Mouse (Mus musculus) embryonic facial prominence, embryonic 10.5 days (tissue): ENCODE measurements around the gene Nsmf. TPM values are rescaled to one million over a fixed set of nuclear protein-coding genes. Genes with fewer than 3 reads are reported as not detected.
A peak's percentile ranks its signal among the peaks of the same experiment; 100 is the strongest.

Source experiments
- DNase-seq: peaks from one replicate; pipeline ENCODE4 v3.0.0-alpha.2; 2017; ENCODE audit warnings: low spot score
- H3K27ac ChIP-seq: fragments of 300-500 bp; sonication (generic); replicated peaks from 2 replicates; pipeline ENCODE4 v1.5.1; 2016; ENCODE audit warnings: mild to moderate bottlenecking
- H3K27me3 ChIP-seq: fragments of 300-500 bp; sonication (generic); replicated peaks from 2 replicates; pipeline ENCODE4 v1.6.1; 2016; ENCODE audit warnings: low read depth, mild to moderate bottlenecking; ENCODE audit not compliant: poor library complexity, severe bottlenecking
- H3K36me3 ChIP-seq: fragments of 300-500 bp; sonication (generic); replicated peaks from 2 replicates; pipeline ENCODE4 v1.6.1; 2016; ENCODE audit warnings: mild to moderate bottlenecking, moderate library complexity
- H3K4me1 ChIP-seq: fragments of 300-500 bp; sonication (generic); 2 replicates; pipeline ENCODE4 v1.6.1; 2016
- H3K4me3 ChIP-seq: fragments of 300-500 bp; sonication (generic); 2 replicates; pipeline ENCODE4 v1.5.1; 2016; ENCODE audit warnings: mild to moderate bottlenecking, moderate library complexity
- H3K9me3 ChIP-seq: fragments of 300-500 bp; sonication (generic); 2 replicates; pipeline ENCODE4 v1.6.1; 2016; ENCODE audit warnings: mild to moderate bottlenecking
- WGBS: fragments of 180-500 bp; shearing (Covaris S2); methylation state at CpG from one replicate; pipeline ENCODE4 v1.1.7; 2016; 5-methylcytosine and 5-hydroxymethylcytosine counted together
- polyA plus RNA-seq: library from polyadenylated mRNA; unstranded; fragments of >200 nt; fragmentation: Nextera tagmentation; extraction: Ambion mirVana; gene quantifications from 2 replicates; pipeline ENCODE4 v1.2.1, GENCODE M21; 2016

Nsmf gene
- polyA plus RNA-seq, 1 experiment from 2014 or later = 68.6 TPM

DNA sequence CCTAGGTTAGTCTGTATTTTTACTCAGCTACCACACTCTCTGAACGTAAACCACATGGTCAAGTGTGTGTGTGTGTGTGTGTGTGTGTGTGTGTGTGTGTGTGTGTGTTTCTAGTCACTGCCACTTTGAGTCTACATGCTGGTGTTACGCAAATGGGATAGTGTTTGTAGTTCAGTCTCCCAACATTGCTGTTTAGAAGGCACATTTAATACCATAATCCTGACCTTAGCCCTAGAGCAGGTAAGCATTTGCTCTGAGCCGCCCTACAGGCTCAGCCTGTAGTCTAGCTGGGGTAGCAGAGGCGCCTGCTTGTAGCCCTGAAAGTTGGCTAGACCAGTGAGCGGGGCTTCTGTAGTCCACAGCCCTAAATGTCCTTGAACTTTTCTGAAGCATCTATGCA is 9.4 kb downstream of the Nsmf start:
- no peaks in the 10 kb centered on the region for H3K4me1 ChIP-seq
- no peaks in the 10 kb centered on the region for H3K27me3 ChIP-seq
- peaks cover 47% of the 10 kb centered on the region for H3K36me3 ChIP-seq
- H3K9me3 ChIP-seq = no peaks in the 10 kb centered on the region
- H3K27ac ChIP-seq = no peak overlapping the region
- 90% methylated on average over 5 of the region's 5 CpGs for WGBS
- no peak overlapping the region for H3K4me3 ChIP-seq
- no peak for DNase-seq

DNA sequence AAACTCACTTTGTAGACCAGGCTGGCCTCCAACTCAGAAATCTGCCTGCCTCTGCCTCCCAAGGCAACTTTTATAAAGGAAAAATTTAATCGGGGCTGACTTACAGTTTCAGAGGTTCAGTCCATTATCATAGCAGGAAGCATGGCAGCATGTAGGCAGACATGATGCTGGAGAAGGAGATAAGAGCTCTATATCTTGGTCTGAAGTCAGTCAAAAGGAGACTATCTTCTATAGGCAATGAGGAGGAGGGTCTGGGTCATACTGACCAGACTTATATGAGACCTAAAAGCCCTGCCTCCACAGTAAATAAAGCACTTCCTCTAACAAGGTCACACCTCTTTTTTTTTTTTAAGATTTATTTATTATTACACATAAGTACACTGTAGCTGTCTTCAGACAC is 10.1 kb downstream of the Nsmf start:
- Histone ChIP-seq H3K27me3 (no peaks in the 10 kb centered on the region), H3K9me3 (no peaks in the 10 kb centered on the region), H3K36me3 (peaks cover 40% of the 10 kb centered on the region), H3K27ac (no peak overlapping the region), H3K4me1 (no peaks in the 10 kb centered on the region), H3K4me3 (no peak overlapping the region)
- no peak for DNase-seq
- WGBS = 91% methylated on average over 1 of the region's 1 CpGs

DNA sequence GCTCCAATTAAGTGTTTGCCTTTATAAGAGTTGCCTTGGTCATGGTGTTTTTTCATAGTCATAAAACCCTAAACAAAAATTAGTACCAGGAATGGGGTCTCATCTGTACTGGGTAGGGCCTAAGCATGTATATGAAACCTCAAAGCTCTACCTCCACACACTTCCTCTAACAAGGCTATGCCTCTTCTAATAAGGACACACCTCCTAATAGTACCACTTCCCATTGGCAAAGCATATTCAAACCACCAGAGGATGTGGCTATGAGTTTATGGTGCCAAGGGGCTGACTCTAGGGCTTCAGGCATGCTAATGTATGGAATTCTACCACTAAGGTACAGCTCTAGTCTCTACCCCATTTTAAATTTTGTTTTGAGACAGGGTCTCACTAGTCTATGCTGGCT is 11.4 kb downstream of the Nsmf start:
- Histone ChIP-seq H3K4me1 (no peaks in the 10 kb centered on the region), H3K27me3 (no peaks in the 10 kb centered on the region), H3K27ac (no peak overlapping the region), H3K36me3 (peaks cover 27% of the 10 kb centered on the region), H3K4me3 (no peak overlapping the region), H3K9me3 (no peaks in the 10 kb centered on the region)
- no peak for DNase-seq

DNA sequence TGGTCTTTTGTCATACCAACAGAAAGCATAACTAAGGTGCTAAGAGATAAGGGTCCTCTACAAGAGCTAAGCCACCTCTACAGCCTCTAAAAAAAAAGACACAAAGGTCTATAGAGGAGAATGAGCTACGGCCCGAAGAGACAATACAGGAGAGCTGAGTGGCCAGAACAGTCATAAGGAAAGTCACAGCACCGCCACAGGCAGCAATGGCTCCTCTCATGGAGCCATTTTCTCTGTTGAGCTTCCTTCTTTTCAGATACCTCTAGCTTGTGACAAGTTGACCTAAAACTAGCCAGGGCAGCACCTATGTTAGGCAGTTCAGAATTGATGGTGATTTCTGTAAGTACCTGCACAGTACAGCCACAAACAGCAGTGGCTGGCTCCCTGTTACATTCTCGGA is 12.4 kb downstream of the Nsmf start:
- Histone ChIP-seq H3K36me3 (peaks cover 17% of the 10 kb centered on the region), H3K27ac (no peak overlapping the region), H3K4me3 (no peak overlapping the region), H3K27me3 (no peaks in the 10 kb centered on the region), H3K4me1 (no peaks in the 10 kb centered on the region), H3K9me3 (no peaks in the 10 kb centered on the region)
- DNase-seq = no peak
- 77% methylated on average over 4 of the region's 4 CpGs for WGBS

DNA sequence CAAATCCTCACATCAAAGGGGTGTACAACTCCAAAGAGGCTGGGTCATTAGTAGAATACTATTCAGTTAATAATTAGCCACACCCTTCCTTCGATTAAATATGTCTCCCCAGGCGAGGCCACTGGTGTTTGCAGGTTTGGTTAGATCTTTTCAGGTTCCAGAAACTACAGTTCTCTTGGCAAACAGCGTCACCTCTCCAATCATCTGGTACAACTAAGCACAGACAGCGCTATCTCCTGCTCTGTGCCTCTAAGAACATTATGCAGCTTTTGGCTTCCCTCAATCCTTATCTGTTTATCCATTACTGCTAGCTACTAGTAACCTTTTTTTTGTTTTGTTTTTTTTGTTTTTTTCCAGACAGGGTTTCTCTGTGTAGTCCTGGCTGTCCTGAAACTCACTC is 15.4 kb downstream of the Nsmf start:
- no peak overlapping the region for H3K27ac ChIP-seq
- H3K9me3 ChIP-seq = no peaks in the 10 kb centered on the region
- no peak overlapping the region for H3K4me3 ChIP-seq
- DNase-seq = no peak
- no peaks in the 10 kb centered on the region for H3K4me1 ChIP-seq
- WGBS = 84% methylated on average over 4 of the region's 4 CpGs
- no peaks in the 10 kb centered on the region for H3K27me3 ChIP-seq
- no peaks in the 10 kb centered on the region for H3K36me3 ChIP-seq

DNA sequence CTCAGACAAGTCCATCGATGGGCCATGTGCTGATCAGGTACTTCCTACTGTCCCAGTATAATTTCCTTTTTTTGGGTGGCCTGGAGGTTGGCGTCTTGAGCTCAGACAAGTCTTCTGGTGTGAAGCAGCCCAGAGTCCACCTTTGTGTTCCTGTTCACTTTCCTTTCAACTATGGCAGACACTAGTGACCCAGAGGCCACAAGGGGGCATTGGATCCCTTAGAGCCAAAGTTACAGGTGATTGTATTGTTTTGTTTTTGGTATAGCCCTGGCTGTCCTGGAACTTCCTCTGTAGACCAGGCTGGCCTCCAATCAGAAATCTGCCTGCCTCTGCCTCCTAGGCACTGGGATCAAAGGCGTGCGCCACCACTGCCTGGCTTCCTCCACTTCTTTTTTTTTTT is 18.2 kb downstream of the Nsmf start:
- H3K4me1 ChIP-seq = no peaks in the 10 kb centered on the region

DNA sequence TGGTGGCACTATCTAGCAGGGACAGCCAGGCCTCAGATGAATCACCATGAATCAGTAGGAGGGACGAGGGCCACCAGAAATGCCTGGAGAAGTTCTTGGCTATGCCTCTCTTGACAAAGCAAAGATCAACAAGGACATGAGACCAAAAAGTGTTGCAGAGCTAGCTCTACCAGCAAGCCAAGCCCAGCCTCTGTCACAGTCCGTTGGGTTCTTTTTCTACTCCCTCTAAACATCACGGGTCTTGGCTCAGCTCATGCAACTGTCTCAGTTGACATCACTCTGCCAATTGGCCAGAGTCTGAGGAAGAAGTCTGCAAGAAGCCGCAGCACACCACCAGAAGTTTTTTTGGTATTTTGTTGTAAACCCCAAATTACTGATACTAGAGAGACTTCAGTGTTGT is 21.4 kb downstream of the Nsmf start:
- H3K27ac ChIP-seq = no peak overlapping the region
- no peaks in the 10 kb centered on the region for H3K27me3 ChIP-seq
- no peaks in the 10 kb centered on the region for H3K9me3 ChIP-seq
- 74% methylated on average over 4 of the region's 4 CpGs for WGBS
- H3K4me1 ChIP-seq = no peaks in the 10 kb centered on the region
- H3K4me3 ChIP-seq = no peak overlapping the region
- no peaks in the 10 kb centered on the region for H3K36me3 ChIP-seq
- DNase-seq = no peak

More for the DNA sequence above, 18.2 kb downstream of the Nsmf start:
- no peak overlapping the region for H3K4me3 ChIP-seq
- H3K27ac ChIP-seq = no peak overlapping the region
- 88% methylated on average over 4 of the region's 4 CpGs for WGBS
- H3K9me3 ChIP-seq = no peaks in the 10 kb centered on the region
- no peaks in the 10 kb centered on the region for H3K27me3 ChIP-seq
- H3K36me3 ChIP-seq = no peaks in the 10 kb centered on the region
- no peak for DNase-seq

DNA sequence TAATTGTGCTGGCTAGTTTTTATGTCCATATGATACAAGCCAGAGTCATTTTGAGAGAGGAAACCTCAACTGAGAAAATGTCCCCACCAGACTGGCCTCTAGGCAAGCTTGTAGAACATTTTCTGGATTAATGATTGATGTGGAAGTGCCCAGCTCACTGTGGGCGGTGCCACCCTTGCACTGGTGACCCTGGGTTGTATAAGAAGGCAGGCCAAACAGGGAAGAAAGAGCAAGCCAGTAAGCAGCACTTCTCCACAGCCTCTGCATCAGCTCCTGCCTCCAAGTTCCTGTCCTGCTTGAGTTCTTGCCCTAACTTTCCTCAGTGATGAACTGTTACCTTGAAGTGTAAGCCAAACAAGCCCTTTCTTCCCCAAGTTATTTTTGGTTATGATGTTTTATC is 24.8 kb downstream of the Nsmf start:
- H3K36me3 ChIP-seq = no peaks in the 10 kb centered on the region
- no peaks in the 10 kb centered on the region for H3K4me1 ChIP-seq
- no peak for DNase-seq
- no peaks in the 10 kb centered on the region for H3K27me3 ChIP-seq
- H3K4me3 ChIP-seq = no peak overlapping the region
- 74% methylated on average over 1 of the region's 1 CpGs for WGBS
- H3K27ac ChIP-seq = no peak overlapping the region
- H3K9me3 ChIP-seq = no peaks in the 10 kb centered on the region

DNA sequence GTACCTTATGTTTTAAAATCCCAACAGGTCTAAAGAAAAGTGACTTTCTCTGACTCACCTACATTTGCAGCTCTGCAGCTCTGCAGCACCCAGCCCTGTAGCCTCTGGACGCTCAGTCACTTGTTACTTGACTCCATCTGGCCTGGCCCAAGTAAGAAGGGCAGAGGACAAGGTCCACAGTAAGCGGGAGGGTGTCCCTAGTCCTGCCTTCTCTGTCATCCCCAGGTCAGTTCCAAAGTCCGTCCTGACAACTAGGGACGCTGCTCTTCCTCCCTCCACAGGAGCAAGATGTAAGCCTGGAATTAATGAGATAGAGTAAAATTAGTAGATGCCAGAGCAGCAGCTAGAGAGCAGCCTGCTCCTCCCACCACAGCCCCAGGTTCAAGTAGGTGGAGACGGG is 25.9 kb downstream of the Nsmf start, which contains the start of gene Entpd8:
Gene Entpd8 (plus strand): TSS at position 229 of the 400 bp plus-strand sequence.
- Histone ChIP-seq H3K36me3 (no peaks in the 10 kb centered on the region), H3K9me3 (no peaks in the 10 kb centered on the region), H3K27me3 (no peaks in the 10 kb centered on the region), H3K27ac (no peak within 1 kb of the TSS), H3K4me3 (no peak within 1 kb of the TSS), H3K4me1 (no peaks in the 10 kb centered on the region)
- WGBS = 62% methylated on average over 5 of the region's 5 CpGs
- DNase-seq = no peak

DNA sequence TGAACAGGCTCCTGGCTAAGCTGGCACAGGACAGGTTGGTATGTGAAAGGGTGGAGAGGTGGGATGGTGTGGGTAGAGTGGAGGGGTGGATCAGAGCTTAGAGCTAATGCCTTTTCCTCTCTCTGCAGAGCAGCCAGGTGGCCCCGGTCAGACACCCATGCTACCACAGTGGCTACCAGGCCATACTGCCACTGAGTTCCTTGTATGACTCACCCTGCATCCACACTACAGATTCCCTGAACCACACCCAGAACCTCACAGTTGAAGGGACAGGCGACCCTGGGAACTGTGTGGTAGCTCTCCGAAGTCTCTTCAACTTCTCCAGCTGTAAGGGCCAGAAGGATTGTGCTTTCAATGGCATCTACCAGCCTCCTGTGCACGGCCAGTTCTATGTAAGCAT is 29.5 kb downstream of the Nsmf start:
- Histone ChIP-seq H3K36me3 (no peaks in the 10 kb centered on the region), H3K9me3 (no peaks in the 10 kb centered on the region), H3K4me3 (no peak overlapping the region), H3K27ac (no peak overlapping the region), H3K4me1 (no peaks in the 10 kb centered on the region), H3K27me3 (no peaks in the 10 kb centered on the region)
- WGBS = 75% methylated on average over 4 of the region's 4 CpGs
- DNase-seq = no peak

DNA sequence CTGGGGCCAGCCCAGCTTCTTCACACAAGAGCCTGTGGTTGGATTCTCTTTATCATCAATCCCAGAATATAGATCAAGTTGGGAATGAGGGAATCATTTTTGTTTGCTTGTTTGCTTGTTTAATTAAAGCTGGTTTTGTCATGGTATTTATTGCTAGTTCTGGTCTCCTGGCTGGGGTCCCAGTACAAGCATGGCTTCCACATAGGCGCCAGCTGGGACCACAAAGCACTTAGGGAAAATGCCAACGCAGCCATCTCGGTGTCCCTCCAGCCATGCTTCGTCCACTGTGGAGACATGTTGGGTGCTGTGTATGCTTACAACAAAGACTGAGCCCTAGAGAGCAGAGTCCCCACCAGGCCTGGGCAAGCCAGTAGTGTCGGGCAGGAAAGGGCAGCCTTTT is 31.4 kb downstream of the Nsmf start:
- WGBS = 88% methylated on average over 5 of the region's 5 CpGs
- no peaks in the 10 kb centered on the region for H3K27me3 ChIP-seq
- no peak overlapping the region for H3K27ac ChIP-seq
- H3K36me3 ChIP-seq = no peaks in the 10 kb centered on the region
- no peaks in the 10 kb centered on the region for H3K9me3 ChIP-seq
- H3K4me1 ChIP-seq = no peaks in the 10 kb centered on the region
- DNase-seq = no peak
- no peak overlapping the region for H3K4me3 ChIP-seq

DNA sequence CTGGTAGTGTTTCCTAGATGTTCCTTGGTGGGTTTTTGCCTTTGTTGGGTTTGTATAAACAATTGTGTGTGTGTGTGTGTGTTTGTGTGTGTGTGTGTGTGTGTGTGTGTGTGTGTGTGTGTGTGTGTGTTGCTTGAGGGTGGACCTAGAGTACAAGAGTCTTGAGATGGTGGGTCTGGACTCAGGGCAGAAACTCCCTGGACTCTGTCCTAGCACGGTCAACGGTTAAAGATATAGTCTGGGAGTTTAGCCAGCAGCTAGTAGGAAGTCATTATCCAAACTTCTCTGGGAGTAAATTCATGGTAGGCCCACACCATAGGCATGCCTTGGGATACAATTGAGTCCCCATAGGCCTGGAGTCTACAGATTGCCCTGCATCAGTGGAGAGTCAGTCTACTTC is 33.7 kb downstream of the Nsmf start:
- H3K4me1 ChIP-seq = no peaks in the 10 kb centered on the region
- 89% methylated on average over 2 of the region's 2 CpGs for WGBS
- no peaks in the 10 kb centered on the region for H3K9me3 ChIP-seq
- no peak for DNase-seq
- H3K27me3 ChIP-seq = peaks cover 14% of the 10 kb centered on the region
- no peak overlapping the region for H3K4me3 ChIP-seq
- no peak overlapping the region for H3K27ac ChIP-seq
- H3K36me3 ChIP-seq = no peaks in the 10 kb centered on the region

DNA sequence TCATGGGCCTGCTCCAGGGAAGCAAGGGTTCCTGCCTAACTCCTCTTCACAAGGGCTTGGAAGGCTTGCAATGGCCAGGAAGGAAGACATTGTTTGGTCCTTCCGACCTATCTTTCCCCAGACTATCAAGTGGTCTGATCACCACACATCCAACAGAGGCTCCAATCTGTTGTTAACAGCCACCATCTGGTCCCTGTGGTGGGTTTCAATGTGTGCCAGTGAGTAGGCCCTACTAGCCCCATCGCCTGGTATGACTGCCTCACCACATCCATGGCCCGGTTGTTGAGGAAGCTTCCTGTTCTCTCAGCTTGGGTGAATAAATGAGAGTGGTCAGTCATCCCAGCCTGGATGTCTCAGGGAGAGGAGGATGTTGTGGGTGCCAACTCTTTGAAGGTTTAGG is 34.5 kb downstream of the Nsmf start:
- H3K27ac ChIP-seq = no peak overlapping the region
- H3K36me3 ChIP-seq = no peaks in the 10 kb centered on the region
- WGBS = 82% methylated on average over 3 of the region's 3 CpGs
- H3K9me3 ChIP-seq = no peaks in the 10 kb centered on the region
- no peak for DNase-seq
- H3K27me3 ChIP-seq = peaks cover 22% of the 10 kb centered on the region
- H3K4me1 ChIP-seq = no peaks in the 10 kb centered on the region
- H3K4me3 ChIP-seq = no peak overlapping the region

DNA sequence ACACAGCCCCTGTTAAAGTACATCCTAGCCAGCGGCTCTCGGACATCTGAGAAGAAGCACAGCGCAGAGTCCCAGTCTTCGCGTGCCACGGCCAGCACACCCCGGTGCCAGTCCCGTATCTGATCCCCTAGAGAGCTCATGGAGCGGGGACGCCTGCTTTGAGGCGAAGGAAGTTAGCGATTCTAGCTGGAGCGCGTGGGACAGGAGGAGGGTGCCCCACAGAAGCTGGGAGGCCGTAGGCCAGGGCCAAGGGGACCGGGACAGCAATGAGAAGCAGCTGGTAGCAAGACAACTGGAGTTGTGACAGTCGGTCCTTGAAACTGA is 40.6 kb downstream of the Nsmf start:
- Histone ChIP-seq H3K4me3 (peak overlapping the region; percentile 42), H3K9me3 (no peaks in the 10 kb centered on the region), H3K27ac (no peak overlapping the region), H3K4me1 (peaks cover 15% of the 10 kb centered on the region), H3K36me3 (no peaks in the 10 kb centered on the region), H3K27me3 (peaks cover 47% of the 10 kb centered on the region)
- 42% methylated on average over 17 of the region's 17 CpGs for WGBS
- no peak for DNase-seq
